Mouse (Mus musculus): ENCODE measurements around the gene Necap1.

Necap1 gene

DNA sequence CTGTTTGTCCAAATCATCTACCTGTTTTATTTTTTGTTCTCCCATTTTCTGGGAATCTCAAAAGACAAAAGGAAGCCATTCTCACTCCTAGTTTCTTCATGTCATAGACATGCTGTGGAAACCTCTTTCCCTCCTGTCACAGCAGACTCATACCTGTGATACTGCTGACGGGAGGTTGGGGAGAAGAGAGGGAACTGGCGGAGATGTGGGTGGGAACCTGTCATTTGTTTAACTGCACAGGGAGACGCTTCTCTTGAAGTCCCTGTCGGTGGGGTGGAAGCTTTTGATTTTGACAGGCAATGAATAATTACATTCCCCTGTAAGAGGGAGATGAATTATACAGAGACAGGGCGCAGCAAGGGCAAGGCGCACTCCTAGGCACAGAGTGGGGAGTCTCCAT, 30.5 kb upstream of the Necap1 start:
- no peak overlapping the region for H3K4me3 ChIP-seq (replicated peaks; ENCODE audit: low read length)
- no peaks in the 10 kb centered on the region for H3K4me1 ChIP-seq (replicated peaks; ENCODE audit: low read depth, low read length)
- no peaks in the 10 kb centered on the region for H3K9me3 ChIP-seq (ENCODE audit: low read length)
- no peak for TF ChIP-seq CTCF (conservative IDR thresholded peaks at IDR 0.05; ENCODE audit: low read length)
- no peak for TF ChIP-seq POU5F1 (IDR thresholded peaks at IDR 0.05; ENCODE audit: borderline replicate concordance, low read length)
- no peak for TF ChIP-seq NANOG (IDR thresholded peaks at IDR 0.05; ENCODE audit: borderline replicate concordance, low read length)
- peaks cover 10% of the 10 kb centered on the region for H3K36me3 ChIP-seq (ENCODE audit: insufficient read depth, low read length)
- no peaks in the 10 kb centered on the region for H3K27me3 ChIP-seq (ENCODE audit: insufficient read depth, low read length)

DNA sequence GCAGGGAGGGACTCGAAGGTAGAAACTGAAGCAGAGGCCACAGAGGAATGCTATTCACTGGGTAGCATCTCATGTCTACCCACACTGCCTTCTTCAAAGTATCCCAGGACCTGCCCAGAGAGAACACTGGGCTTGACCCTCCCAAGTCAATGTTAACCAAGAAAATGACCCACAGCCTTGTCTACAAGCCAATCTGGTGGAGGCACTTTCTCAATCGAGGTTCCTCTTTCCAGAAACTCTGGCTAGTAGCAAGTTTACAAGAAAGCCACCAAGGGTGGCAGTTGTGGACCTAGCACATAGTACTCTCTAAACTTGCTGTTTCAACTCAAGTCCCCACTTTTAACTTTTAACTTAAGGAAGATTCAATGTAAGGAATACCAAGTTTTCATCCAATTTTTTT, 21.6 kb upstream of the Necap1 start:
- H3K4me1 ChIP-seq (replicated peaks; ENCODE audit: low read depth, low read length): no peaks in the 10 kb centered on the region
- no peaks in the 10 kb centered on the region for H3K9me3 ChIP-seq (ENCODE audit: low read length)
- no peak overlapping the region for H3K4me3 ChIP-seq (replicated peaks; ENCODE audit: low read length)
- H3K27me3 ChIP-seq (ENCODE audit: insufficient read depth, low read length): no peaks in the 10 kb centered on the region
- H3K36me3 ChIP-seq (ENCODE audit: insufficient read depth, low read length): no peaks in the 10 kb centered on the region
- no peak for TF ChIP-seq NANOG (IDR thresholded peaks at IDR 0.05; ENCODE audit: borderline replicate concordance, low read length)
- TF ChIP-seq POU5F1 (IDR thresholded peaks at IDR 0.05; ENCODE audit: borderline replicate concordance, low read length): no peak
- no peak for TF ChIP-seq CTCF (conservative IDR thresholded peaks at IDR 0.05; ENCODE audit: low read length)

DNA sequence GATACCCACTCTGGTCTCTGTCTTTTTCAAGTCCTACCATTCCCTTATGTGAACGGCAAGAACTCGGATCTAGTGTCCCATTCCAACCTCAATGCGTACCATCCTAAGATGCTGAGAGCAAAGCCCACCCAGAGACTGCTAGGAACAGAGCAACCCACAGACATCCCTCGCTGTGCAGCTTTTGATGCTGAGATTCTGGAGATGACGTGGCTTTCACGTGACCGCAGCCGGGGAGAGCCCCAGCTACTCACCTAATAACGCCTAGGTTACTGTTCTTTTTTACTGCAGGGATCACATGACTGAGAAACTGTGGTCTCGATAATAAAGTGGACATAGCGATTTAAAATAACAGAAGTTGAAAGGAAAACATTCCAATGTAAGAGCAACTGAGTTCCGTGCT, 19.7 kb upstream of the Necap1 start:
- H3K36me3 ChIP-seq (ENCODE audit: insufficient read depth, low read length): no peaks in the 10 kb centered on the region
- H3K4me1 ChIP-seq (replicated peaks; ENCODE audit: low read depth, low read length): no peaks in the 10 kb centered on the region
- no peaks in the 10 kb centered on the region for H3K9me3 ChIP-seq (ENCODE audit: low read length)
- no peak overlapping the region for H3K4me3 ChIP-seq (replicated peaks; ENCODE audit: low read length)
- no peaks in the 10 kb centered on the region for H3K27me3 ChIP-seq (ENCODE audit: insufficient read depth, low read length)
- TF ChIP-seq CTCF (conservative IDR thresholded peaks at IDR 0.05; ENCODE audit: low read length) (no peak), NANOG (IDR thresholded peaks at IDR 0.05; ENCODE audit: borderline replicate concordance, low read length) (no peak), POU5F1 (IDR thresholded peaks at IDR 0.05; ENCODE audit: borderline replicate concordance, low read length) (no peak)

DNA sequence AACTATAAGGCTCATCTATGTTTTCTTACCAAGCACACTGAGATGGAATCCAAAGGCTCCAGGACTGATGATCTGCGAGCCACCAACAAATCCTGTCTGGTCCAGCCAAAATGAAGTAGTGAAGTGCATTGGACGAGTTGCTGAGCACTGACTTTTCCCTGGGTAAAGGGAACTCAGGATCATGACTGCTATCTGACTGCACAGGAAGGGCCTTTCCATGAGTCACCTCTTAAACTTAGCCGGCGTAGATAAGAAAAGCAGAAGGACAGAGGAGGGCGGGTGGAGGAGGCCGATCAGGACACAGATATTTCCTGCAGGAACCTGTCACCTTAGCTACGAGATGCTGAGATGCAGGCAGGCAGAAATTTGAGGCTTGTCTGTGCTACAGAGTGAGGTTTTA, 18.3 kb upstream of the Necap1 start, which contains the start of gene C3ar1:
Gene C3ar1 (minus strand): TSS at position 207 of the 400 bp plus-strand sequence.
- no peaks in the 10 kb centered on the region for H3K27me3 ChIP-seq (ENCODE audit: insufficient read depth, low read length)
- no peaks in the 10 kb centered on the region for H3K36me3 ChIP-seq (ENCODE audit: insufficient read depth, low read length)
- H3K9me3 ChIP-seq (ENCODE audit: low read length): no peaks in the 10 kb centered on the region
- no peaks in the 10 kb centered on the region for H3K4me1 ChIP-seq (replicated peaks; ENCODE audit: low read depth, low read length)
- no peak within 1 kb of the TSS for H3K4me3 ChIP-seq (replicated peaks; ENCODE audit: low read length)
- TF ChIP-seq CTCF (conservative IDR thresholded peaks at IDR 0.05; ENCODE audit: low read length): no peak
- TF ChIP-seq NANOG (IDR thresholded peaks at IDR 0.05; ENCODE audit: borderline replicate concordance, low read length): no peak
- no peak for TF ChIP-seq POU5F1 (IDR thresholded peaks at IDR 0.05; ENCODE audit: borderline replicate concordance, low read length)

DNA sequence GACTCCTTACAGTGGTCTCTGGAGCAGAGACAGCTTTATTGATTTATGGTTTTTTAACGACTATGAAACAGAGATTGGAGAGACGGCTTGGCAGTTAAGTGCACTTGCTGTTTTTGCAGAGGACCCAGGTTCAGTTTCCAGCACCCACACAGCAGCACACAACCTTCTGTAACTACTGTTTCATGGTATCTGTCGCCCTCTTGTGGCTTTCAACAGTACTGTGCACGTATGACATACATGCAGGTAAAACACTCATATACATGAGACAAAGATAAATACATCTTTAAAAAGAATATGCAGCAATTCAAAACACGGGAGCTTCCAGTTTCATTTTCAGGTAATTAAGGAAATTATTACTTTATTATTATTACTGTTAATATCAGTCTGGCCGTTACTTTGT, 11.8 kb upstream of the Necap1 start:
- H3K36me3 ChIP-seq (ENCODE audit: insufficient read depth, low read length): no peaks in the 10 kb centered on the region
- no peaks in the 10 kb centered on the region for H3K4me1 ChIP-seq (replicated peaks; ENCODE audit: low read depth, low read length)
- no peaks in the 10 kb centered on the region for H3K27me3 ChIP-seq (ENCODE audit: insufficient read depth, low read length)
- H3K4me3 ChIP-seq (replicated peaks; ENCODE audit: low read length): no peak overlapping the region
- H3K9me3 ChIP-seq (ENCODE audit: low read length): peaks cover 15% of the 10 kb centered on the region
- TF ChIP-seq CTCF (conservative IDR thresholded peaks at IDR 0.05; ENCODE audit: low read length): peak; percentile 62
- no peak for TF ChIP-seq NANOG (IDR thresholded peaks at IDR 0.05; ENCODE audit: borderline replicate concordance, low read length)

DNA sequence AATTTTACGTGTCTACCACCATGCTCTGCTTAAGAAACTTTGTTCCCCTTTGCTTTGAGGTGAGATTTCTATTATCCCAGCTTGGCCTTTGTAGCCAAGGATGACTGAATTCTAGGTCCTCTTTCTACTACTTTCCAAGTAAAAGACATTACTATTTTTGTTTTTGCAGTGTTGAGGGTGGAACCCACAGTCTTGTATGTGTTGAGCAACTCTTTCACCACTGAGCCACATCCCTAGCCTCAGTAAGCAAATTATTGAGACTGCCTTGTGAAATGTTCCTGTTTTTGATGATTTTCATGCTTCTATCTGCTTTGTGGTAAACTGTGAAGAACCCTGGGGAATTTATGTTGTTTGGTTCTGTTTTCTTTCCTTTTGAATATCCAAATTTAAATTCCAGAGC, 11.4 kb upstream of the Necap1 start:
- TF ChIP-seq CTCF (conservative IDR thresholded peaks at IDR 0.05; ENCODE audit: low read length): no peak
- TF ChIP-seq NANOG (IDR thresholded peaks at IDR 0.05; ENCODE audit: borderline replicate concordance, low read length): no peak
- TF ChIP-seq POU5F1 (IDR thresholded peaks at IDR 0.05; ENCODE audit: borderline replicate concordance, low read length): no peak
- H3K27me3 ChIP-seq (ENCODE audit: insufficient read depth, low read length): no peaks in the 10 kb centered on the region
- H3K4me1 ChIP-seq (replicated peaks; ENCODE audit: low read depth, low read length): no peaks in the 10 kb centered on the region
- H3K4me3 ChIP-seq (replicated peaks; ENCODE audit: low read length): no peak overlapping the region
- H3K9me3 ChIP-seq (ENCODE audit: low read length): peaks cover 15% of the 10 kb centered on the region
- no peaks in the 10 kb centered on the region for H3K36me3 ChIP-seq (ENCODE audit: insufficient read depth, low read length)

DNA sequence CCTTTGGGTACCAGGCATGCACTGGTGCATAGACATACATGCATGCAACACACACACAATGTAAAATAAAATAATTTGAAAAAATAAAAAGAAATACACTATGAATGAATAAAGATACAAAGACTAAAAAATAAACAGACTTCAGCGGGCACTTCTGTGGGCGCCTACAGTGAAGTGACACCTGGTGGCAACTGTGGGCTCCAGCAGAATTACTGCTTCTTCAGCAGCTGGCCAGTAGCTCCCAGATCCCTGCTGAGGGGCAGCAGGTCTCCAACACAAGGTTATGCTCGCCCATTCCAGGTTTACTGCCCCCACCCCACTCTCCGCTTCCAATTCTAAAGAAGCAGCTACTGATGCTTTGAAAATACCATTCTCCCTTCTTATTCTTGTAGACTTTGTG, 6.4 kb upstream of the Necap1 start:
- TF ChIP-seq NANOG (IDR thresholded peaks at IDR 0.05; ENCODE audit: borderline replicate concordance, low read length) (no peak), POU5F1 (IDR thresholded peaks at IDR 0.05; ENCODE audit: borderline replicate concordance, low read length) (no peak), CTCF (conservative IDR thresholded peaks at IDR 0.05; ENCODE audit: low read length) (no peak)
- no peak overlapping the region for H3K4me3 ChIP-seq (replicated peaks; ENCODE audit: low read length)

DNA sequence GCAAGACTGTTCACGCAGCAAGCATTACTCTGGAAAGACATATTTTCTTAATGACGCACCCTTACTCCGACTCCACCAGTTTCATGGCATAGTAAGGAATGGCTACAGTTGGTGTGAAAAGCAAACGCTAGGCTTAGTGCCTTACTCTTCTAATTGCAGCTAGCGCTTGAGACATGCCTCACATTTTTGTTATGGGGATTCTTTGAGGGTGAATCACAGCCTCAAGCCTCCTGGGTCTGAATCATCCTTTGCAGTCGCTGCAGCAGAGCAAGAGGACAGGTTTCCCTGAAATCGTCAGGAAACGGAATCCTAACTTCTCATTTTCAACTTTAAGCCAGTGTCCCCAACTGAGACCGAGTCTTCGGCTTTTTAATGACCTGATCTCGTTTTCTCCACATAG, 4.4 kb upstream of the Necap1 start:
- H3K4me1 ChIP-seq (replicated peaks; ENCODE audit: low read depth, low read length): 0 out of 2 replicates have a peak, but pooled peaks cover 4% of the 10 kb centered on the region
- H3K9me3 ChIP-seq (ENCODE audit: low read length): no peaks in the 10 kb centered on the region
- H3K4me3 ChIP-seq (replicated peaks; ENCODE audit: low read length): no peak overlapping the region
- no peak for TF ChIP-seq NANOG (IDR thresholded peaks at IDR 0.05; ENCODE audit: borderline replicate concordance, low read length)
- TF ChIP-seq CTCF (conservative IDR thresholded peaks at IDR 0.05; ENCODE audit: low read length): no peak
- TF ChIP-seq POU5F1 (IDR thresholded peaks at IDR 0.05; ENCODE audit: borderline replicate concordance, low read length): no peak
- no peaks in the 10 kb centered on the region for H3K27me3 ChIP-seq (ENCODE audit: insufficient read depth, low read length)
- H3K36me3 ChIP-seq (ENCODE audit: insufficient read depth, low read length): no peaks in the 10 kb centered on the region

More for the DNA sequence above, 6.4 kb upstream of the Necap1 start:
- Histone ChIP-seq H3K9me3 (ENCODE audit: low read length) (no peaks in the 10 kb centered on the region), H3K4me1 (replicated peaks; ENCODE audit: low read depth, low read length) (no peaks in the 10 kb centered on the region), H3K36me3 (ENCODE audit: insufficient read depth, low read length) (no peaks in the 10 kb centered on the region), H3K27me3 (ENCODE audit: insufficient read depth, low read length) (no peaks in the 10 kb centered on the region)

DNA sequence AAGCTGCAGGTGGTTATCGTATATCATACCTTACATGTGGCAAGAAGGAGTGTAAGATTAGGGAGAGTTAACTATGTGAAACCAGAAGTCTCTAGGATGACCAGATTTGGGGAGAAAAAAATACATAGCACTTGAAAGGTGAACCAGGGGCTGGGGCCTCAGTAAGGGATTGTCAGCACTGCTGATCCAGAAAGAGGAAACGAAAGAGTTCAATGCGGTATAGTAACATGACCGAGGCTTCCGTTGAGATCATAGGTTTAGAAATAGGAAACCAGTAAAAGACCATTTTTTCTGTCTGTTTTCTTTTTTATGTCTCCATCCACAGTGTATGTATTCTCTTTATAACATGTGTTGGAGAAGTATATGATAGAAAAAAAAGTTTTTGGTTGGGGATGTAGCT, 1.5 kb upstream of the Necap1 start:
- Histone ChIP-seq H3K36me3 (ENCODE audit: insufficient read depth, low read length) (peaks cover 24% of the 10 kb centered on the region), H3K4me1 (replicated peaks; ENCODE audit: low read depth, low read length) (peaks cover 31% of the 10 kb centered on the region), H3K4me3 (replicated peaks; ENCODE audit: low read length) (no peak overlapping the region), H3K27me3 (ENCODE audit: insufficient read depth, low read length) (no peaks in the 10 kb centered on the region), H3K9me3 (ENCODE audit: low read length) (no peaks in the 10 kb centered on the region)
- TF ChIP-seq NANOG (IDR thresholded peaks at IDR 0.05; ENCODE audit: borderline replicate concordance, low read length): no peak
- TF ChIP-seq POU5F1 (IDR thresholded peaks at IDR 0.05; ENCODE audit: borderline replicate concordance, low read length): no peak
- TF ChIP-seq CTCF (conservative IDR thresholded peaks at IDR 0.05; ENCODE audit: low read length): no peak
